Mouse (Mus musculus) spleen, adult 2 months (tissue): ENCODE measurements around the gene Cep112.

Source experiments
- CTCF ChIP-seq: fragments of 200-500 bp; IDR thresholded peaks from 2 replicates; pipeline ENCODE4 v1.5.1; 2011; ENCODE audit warnings: mild to moderate bottlenecking, inconsistent platforms; ENCODE audit not compliant: insufficient read depth, insufficient read length, insufficient replicate concordance; ENCODE audit errors: extremely low read depth
- POLR2A ChIP-seq: fragments of 200-500 bp; IDR thresholded peaks from 2 replicates; pipeline ENCODE4 v1.6.1; 2011; ENCODE audit warnings: low read depth, low read length, inconsistent platforms

- TF ChIP-seq CTCF (no peak), POLR2A (no peak)
These were observed 466.9 kb downstream of the Cep112 start for GRCm38 (mm10) chr11:108891871-108892380.
